Mouse (Mus musculus) G1E (cell line): Measurements from ENCODE around the gene Gpkow. TPM values are rescaled to one million over a fixed set of nuclear protein-coding genes. Genes with fewer than 3 reads are reported as not detected.
A peak's percentile ranks its signal among the peaks of the same experiment; 100 is the strongest.
"Not testable (repeated sequence)": the region's sequence is repeated elsewhere in the genome, so short reads cannot be mapped to it uniquely, and the experiment has no call there.

ENCODE experiments used
- ATAC-seq: 2 replicates; pipeline ENCODE4 v1.8.0; 2016; ENCODE audit warnings: mild to moderate bottlenecking; ENCODE audit not compliant: insufficient number of reproducible peaks, poor library complexity, low FRiP score, severe bottlenecking; ENCODE audit errors: extremely low read depth
- DNase-seq: peaks from one replicate; pipeline ENCODE4 v3.0.0; 2012; ENCODE audit warnings: low spot score
- H3K27me3 ChIP-seq: 2 replicates; pipeline ENCODE4 v1.6.1; 2012; ENCODE audit warnings: mild to moderate bottlenecking, low read length, inconsistent platforms; ENCODE audit not compliant: insufficient read depth
- H3K36me3 ChIP-seq: replicated peaks from 2 replicates; pipeline ENCODE3; 2012; ENCODE audit warnings: mild to moderate bottlenecking, inconsistent platforms
- H3K4me1 ChIP-seq: 2 replicates; pipeline ENCODE4 v1.6.1; 2012; ENCODE audit warnings: low read depth, low read length, inconsistent platforms, mixed read lengths; ENCODE audit not compliant: insufficient read depth
- H3K4me3 ChIP-seq: 2 replicates; pipeline ENCODE4 v1.5.1; 2012; ENCODE audit warnings: low read depth, mild to moderate bottlenecking, inconsistent platforms, low read length, moderate library complexity, mixed read lengths
- H3K9me3 ChIP-seq: replicated peaks from 2 replicates; pipeline ENCODE4 v1.6.1; 2012; ENCODE audit warnings: inconsistent platforms
- CTCF ChIP-seq: IDR thresholded peaks from 2 replicates; pipeline ENCODE4 v1.5.1; 2012; ENCODE audit warnings: low read depth, low read length, inconsistent platforms, mixed read lengths
- GATA1 ChIP-seq: IDR thresholded peaks from 2 replicates; pipeline ENCODE4 v1.6.1; 2012; ENCODE audit warnings: borderline replicate concordance, low read length, inconsistent platforms, mixed read lengths
- GATA2 ChIP-seq: IDR thresholded peaks from 2 replicates; pipeline ENCODE4 v1.6.1; 2012; ENCODE audit warnings: low read depth, low read length, inconsistent platforms, borderline replicate concordance
- POLR2AphosphoS5 ChIP-seq: IDR thresholded peaks from 2 replicates; pipeline ENCODE4 v1.6.1; 2012; ENCODE audit warnings: low read depth, low read length, inconsistent platforms; ENCODE audit not compliant: insufficient replicate concordance
- TAL1 ChIP-seq: conservative IDR thresholded peaks from 2 replicates; pipeline ENCODE4 v1.6.1; 2012; ENCODE audit warnings: low read depth, low read length, inconsistent platforms, mixed read lengths
- polyA plus RNA-seq: library from polyadenylated mRNA; stranded (reverse); fragments of >175 nt; gene quantifications from 2 replicates; pipeline ENCODE4 v1.2.3, GENCODE M21; 2012
- total RNA-seq, 2 experiments: library from RNA; stranded (forward) in 1 of 2; stranded (reverse) in 1 of 2; fragments of 200-1000 nt in 1 of 2; fragments of >200 nt in 1 of 2; fragmentation: Nextera tagmentation in 1 of 2; gene quantifications; 2 replicates each; pipeline ENCODE4 v1.2.3; 2014 to 2017

Gpkow gene
- total and polyA plus RNA-seq, 3 experiments: 11.4 to 66.0 (median 25.5) TPM

GRCm38 (mm10) chrX:7680057-7680412 lies 16.9 kb upstream of the Gpkow start:
- H3K36me3 ChIP-seq: no peaks in the 10 kb centered on the region
- H3K9me3 ChIP-seq: no peaks in the 10 kb centered on the region
- peaks cover 14% of the 10 kb centered on the region for H3K4me1 ChIP-seq
- H3K4me3 ChIP-seq: peak overlapping the region; percentile 30; the same call in 1 of the 2 replicates
- H3K27me3 ChIP-seq: peaks cover 7% of the 10 kb centered on the region
- DNase-seq (no peak), ATAC-seq (no peak)
- TF ChIP-seq GATA2 (no peak), GATA1 (no peak), TAL1 (no peak), CTCF (no peak), POLR2AphosphoS5 (no peak)

- DNase-seq: no peak
- Histone ChIP-seq H3K9me3 (no peaks in the 10 kb centered on the region), H3K4me1 (peaks cover 7% of the 10 kb centered on the region), H3K36me3 (no peaks in the 10 kb centered on the region), H3K27me3 (peaks cover 7% of the 10 kb centered on the region), H3K4me3 (no peak within 1 kb of the TSS)
- TF ChIP-seq GATA2 (no peak), CTCF (no peak), GATA1 (no peak), TAL1 (no peak), POLR2AphosphoS5 (no peak)
- ATAC-seq: no peak
These were observed 16.1 kb upstream of the Gpkow start, which contains the start of gene Magix for GRCm38 (mm10) chrX:7680864-7681263. Gene Magix, minus strand, starts transcription at chrX:7681251.

- ATAC-seq: no peak
- no peak overlapping the region for H3K4me3 ChIP-seq
- H3K4me1 ChIP-seq: peaks cover 2% of the 10 kb centered on the region; the same call in 1 of the 2 replicates
- no peak for DNase-seq
- H3K36me3 ChIP-seq: no peaks in the 10 kb centered on the region
- H3K9me3 ChIP-seq: no peaks in the 10 kb centered on the region
- TF ChIP-seq GATA2 (no peak), CTCF (no peak), POLR2AphosphoS5 (no peak), TAL1 (no peak), GATA1 (no peak)
- peaks cover 24% of the 10 kb centered on the region for H3K27me3 ChIP-seq
These were observed 8.6 kb upstream of the Gpkow start for GRCm38 (mm10) chrX:7688321-7688720.

- H3K36me3 ChIP-seq: no peaks in the 10 kb centered on the region
- ATAC-seq: no peak
- TF ChIP-seq POLR2AphosphoS5 (no peak), GATA2 (no peak), TAL1 (no peak), CTCF (no peak), GATA1 (no peak)
These were observed 6.4 kb upstream of the Gpkow start for GRCm38 (mm10) chrX:7690486-7690885.

GRCm38 (mm10) chrX:7692862-7693261 lies 4.1 kb upstream of the Gpkow start:
- TF ChIP-seq TAL1 (no peak), GATA2 (no peak), GATA1 (no peak), POLR2AphosphoS5 (no peak), CTCF (no peak)
- no peak for DNase-seq
- Histone ChIP-seq H3K9me3 (no peaks in the 10 kb centered on the region), H3K4me3 (no peak overlapping the region), H3K4me1 (peaks cover 2% of the 10 kb centered on the region; the same call in 1 of the 2 replicates), H3K27me3 (peaks cover 12% of the 10 kb centered on the region), H3K36me3 (no peaks in the 10 kb centered on the region)
- ATAC-seq: no peak

More at GRCm38 (mm10) chrX:7690486-7690885, 6.4 kb upstream of the Gpkow start:
- peaks cover 2% of the 10 kb centered on the region; the same call in 1 of the 2 replicates for H3K4me1 ChIP-seq
- no peak overlapping the region for H3K4me3 ChIP-seq
- peaks cover 20% of the 10 kb centered on the region for H3K27me3 ChIP-seq
- no peak for DNase-seq
- no peaks in the 10 kb centered on the region for H3K9me3 ChIP-seq

GRCm38 (mm10) chrX:7696520-7696919 lies 411 bp upstream of the Gpkow start:
- Histone ChIP-seq H3K4me1 (peaks cover 12% of the 10 kb centered on the region), H3K36me3 (peaks cover 32% of the 10 kb centered on the region), H3K4me3 (peak overlapping the region; percentile 71; the same call in 1 of the 2 replicates), H3K9me3 (no peaks in the 10 kb centered on the region), H3K27me3 (no peaks in the 10 kb centered on the region)
- ATAC-seq (no peak), DNase-seq (no peak)
- TF ChIP-seq CTCF (no peak), GATA2 (no peak), POLR2AphosphoS5 (no peak), TAL1 (no peak), GATA1 (no peak)

GRCm38 (mm10) chrX:7713764-7714134 lies 16.8 kb downstream of the Gpkow start:
- Histone ChIP-seq H3K36me3 (peaks cover 11% of the 10 kb centered on the region), H3K4me3 (peak overlapping the region; percentile 64)
- H3K9me3 ChIP-seq, H3K27me3 ChIP-seq, H3K4me1 ChIP-seq, ATAC-seq, DNase-seq: not testable (repeated sequence)

GRCm38 (mm10) chrX:7714135-7714899 lies 17.4 kb downstream of the Gpkow start, which contains the start of gene Wdr45:
Gene Wdr45, plus strand, starts transcription at chrX:7714333.
- H3K4me3 ChIP-seq: peak within 1 kb of the TSS; percentile 64
- H3K27me3 ChIP-seq, H3K9me3 ChIP-seq, H3K4me1 ChIP-seq, H3K36me3 ChIP-seq: not testable (repeated sequence)
- ATAC-seq: peak; percentile 97
- peak; percentile 40 for DNase-seq

GRCm38 (mm10) chrX:7716058-7716457 lies 19.1 kb downstream of the Gpkow start:
- DNase-seq, ATAC-seq: not testable (repeated sequence)

More at GRCm38 (mm10) chrX:7716058-7716457, 19.1 kb downstream of the Gpkow start:
- not testable (repeated sequence) for H3K4me1 ChIP-seq, H3K9me3 ChIP-seq, H3K4me3 ChIP-seq, H3K36me3 ChIP-seq, H3K27me3 ChIP-seq
